Mouse (Mus musculus) bone marrow macrophage, adult 2 months (primary cell): ENCODE measurements around the gene Gatm.

Source experiments
- CTCF ChIP-seq: IDR thresholded peaks from 2 replicates; pipeline ENCODE4 v1.5.1; 2012; ENCODE audit warnings: low read depth, mild to moderate bottlenecking, low read length, moderate library complexity
- POLR2A ChIP-seq: IDR thresholded peaks from 2 replicates; pipeline ENCODE4 v1.6.1; 2012; ENCODE audit warnings: mild to moderate bottlenecking, low read depth, low read length, borderline replicate concordance

- TF ChIP-seq CTCF: peak; percentile 89
- no peak for TF ChIP-seq POLR2A
These were observed 17.9 kb upstream of the Gatm start for GRCm38 (mm10) chr2:122628976-122629375.
